Mouse (Mus musculus) heart, postnatal 0 days (tissue): ENCODE results near the gene Ttc39b.

Source experiments
- CTCF ChIP-seq: IDR thresholded peaks from 2 replicates; pipeline ENCODE4 v1.5.1; 2016; ENCODE audit warnings: antibody characterized with exemption, control low read depth, low read depth
- EP300 ChIP-seq: IDR thresholded peaks from 2 replicates; pipeline ENCODE4 v1.6.1; 2016; ENCODE audit warnings: antibody characterized with exemption, low read depth

- no peak for TF ChIP-seq CTCF
- no peak for TF ChIP-seq EP300
These were observed 13.7 kb upstream of the Ttc39b start for GRCm38 (mm10) chr4:83337717-83338116.
